Mouse (Mus musculus): ENCODE measurements at regions not wholly inside any gene's neighbourhood (a gene's known extent, or its start where the extent isn't known, plus 50 kb on each side); places are given as distances from the start of the nearest gene placed in this dataset.

DNA sequence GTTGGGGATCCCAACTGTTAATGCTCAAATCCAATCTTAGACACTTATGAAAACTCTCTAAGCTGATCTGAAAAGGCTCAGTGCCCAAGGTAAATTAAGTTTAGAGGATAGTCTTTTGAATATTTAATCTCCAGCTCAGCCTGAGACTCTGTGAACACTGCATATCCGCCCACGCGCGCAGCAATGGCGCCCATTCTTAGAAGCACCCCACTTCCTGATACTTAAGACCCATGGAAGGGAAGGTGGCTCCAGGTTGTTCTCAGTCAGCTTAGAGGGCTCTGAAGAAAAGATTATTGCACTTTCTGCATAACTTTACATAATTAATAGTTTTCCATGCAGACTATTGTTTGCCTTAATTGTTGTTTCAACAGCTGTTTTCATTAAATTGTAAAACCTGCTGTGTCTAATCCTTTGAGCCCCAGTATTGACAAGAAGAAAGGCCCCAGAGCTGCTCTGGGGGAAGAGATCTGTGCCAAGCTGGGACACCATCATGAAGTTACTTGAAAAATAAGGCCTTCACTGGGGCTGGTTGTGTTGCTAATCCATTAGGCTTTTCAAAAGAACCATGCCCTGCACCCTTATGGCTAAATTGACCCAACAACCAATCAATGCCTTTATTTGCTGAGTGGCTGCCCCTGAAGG lies 183.7 kb upstream of the Tle1 start:
- ATAC-seq (ENCODE audit: insufficient number of reproducible peaks, insufficient read depth, low FRiP score, low TSS enrichment, low read depth) = no peak
- 93% methylated on average over 5 of the region's 5 CpGs for WGBS
- H3K4me1 ChIP-seq (replicated peaks) = peaks cover 29% of the 10 kb centered on the region
- H3K4me3 ChIP-seq (replicated peaks) = no peak overlapping the region
- no peak overlapping the region for H3K27ac ChIP-seq
- no peaks in the 10 kb centered on the region for H3K27me3 ChIP-seq
- no peaks in the 10 kb centered on the region for H3K9me3 ChIP-seq
- H3K36me3 ChIP-seq = no peaks in the 10 kb centered on the region
- H3K4me2 ChIP-seq = no peak overlapping the region
- no peak overlapping the region for H3K9ac ChIP-seq (replicated peaks)

DNA sequence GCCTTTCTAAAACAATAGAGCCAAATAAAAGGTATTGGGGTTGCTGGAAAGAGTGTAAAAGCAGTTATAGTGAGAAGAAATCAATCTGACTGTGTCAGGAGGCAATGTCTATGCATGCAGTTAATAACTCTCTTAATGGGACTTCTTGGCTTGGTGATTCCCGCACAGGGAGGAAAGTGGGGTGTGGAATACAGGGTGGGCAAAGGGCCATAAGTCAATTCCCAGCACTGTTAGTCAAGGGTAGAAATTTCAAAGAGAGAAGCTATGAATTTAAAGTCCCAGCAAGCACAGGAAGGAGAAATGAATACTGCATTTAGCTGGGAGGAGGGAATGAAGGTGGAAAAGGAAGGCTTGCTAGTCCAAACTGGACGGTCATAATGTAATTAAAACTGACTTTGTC lies 183.0 kb upstream of the Tle1 start:
- Histone ChIP-seq H3K27me3 (no peaks in the 10 kb centered on the region), H3K9ac (replicated peaks) (no peak overlapping the region), H3K27ac (no peak overlapping the region), H3K9me3 (no peaks in the 10 kb centered on the region), H3K4me2 (no peak overlapping the region), H3K36me3 (no peaks in the 10 kb centered on the region), H3K4me3 (replicated peaks) (no peak overlapping the region), H3K4me1 (replicated peaks) (peaks cover 34% of the 10 kb centered on the region)
- WGBS = 54% methylated on average over 2 of the region's 2 CpGs
- no peak for ATAC-seq (ENCODE audit: insufficient number of reproducible peaks, insufficient read depth, low FRiP score, low TSS enrichment, low read depth)

DNA sequence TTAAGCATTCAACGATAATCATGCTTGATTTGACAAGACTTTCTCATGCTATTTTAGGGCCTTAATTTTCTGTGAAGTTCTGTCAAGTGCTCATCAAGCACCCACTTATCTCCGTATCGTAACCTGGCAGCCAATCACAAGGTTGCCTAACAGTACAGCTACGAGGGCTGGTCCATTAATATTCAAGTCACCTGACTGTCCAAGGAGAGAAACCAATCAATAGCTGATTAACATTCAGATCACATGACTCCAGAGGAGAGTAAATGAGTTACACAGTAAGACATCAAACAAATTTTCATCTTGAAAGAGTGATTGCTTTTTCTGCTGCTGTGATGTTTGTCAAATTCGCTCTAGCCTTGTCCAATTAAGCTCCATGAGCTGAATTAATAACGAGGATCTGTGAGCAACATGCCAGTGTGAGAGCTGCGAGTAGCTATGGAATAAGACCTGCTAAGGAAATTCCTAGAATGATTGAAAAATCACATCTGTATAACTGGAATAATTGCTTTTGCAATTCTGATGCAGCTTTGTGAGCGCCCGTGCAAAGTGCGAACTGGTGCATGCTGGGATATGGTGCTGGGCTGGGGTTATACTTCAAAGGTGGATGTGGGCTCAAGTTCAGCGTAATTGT lies 181.9 kb upstream of the Tle1 start:
- Histone ChIP-seq H3K27ac (no peak overlapping the region), H3K36me3 (no peaks in the 10 kb centered on the region), H3K9me3 (no peaks in the 10 kb centered on the region), H3K4me3 (replicated peaks) (no peak overlapping the region), H3K9ac (replicated peaks) (no peak overlapping the region), H3K27me3 (no peaks in the 10 kb centered on the region), H3K4me1 (replicated peaks) (peaks cover 34% of the 10 kb centered on the region), H3K4me2 (no peak overlapping the region)
- no peak for ATAC-seq (ENCODE audit: insufficient number of reproducible peaks, insufficient read depth, low FRiP score, low TSS enrichment, low read depth)
- WGBS = 82% methylated on average over 11 of the region's 11 CpGs

DNA sequence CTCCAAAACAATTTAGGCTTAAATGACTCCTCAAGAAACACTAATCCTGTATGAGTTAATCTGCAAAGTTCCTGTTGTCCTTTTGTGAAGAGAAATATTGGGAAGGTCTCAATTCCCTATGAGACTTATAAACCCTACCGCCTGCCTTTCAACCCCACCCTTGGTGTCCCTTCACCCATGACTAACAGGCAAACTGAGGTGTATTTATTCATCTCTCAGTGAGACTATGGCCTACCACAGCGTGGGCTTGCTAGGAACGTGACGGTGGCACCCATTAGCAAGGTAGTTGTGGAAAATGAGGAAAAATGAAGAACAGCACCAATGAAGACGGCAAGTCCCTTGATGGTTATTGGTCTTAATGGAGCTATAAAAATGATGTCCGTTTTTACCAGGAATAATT lies 181.0 kb upstream of the Tle1 start:
- Histone ChIP-seq H3K9ac (replicated peaks) (no peak overlapping the region), H3K4me1 (replicated peaks) (peaks cover 34% of the 10 kb centered on the region), H3K4me2 (no peak overlapping the region), H3K36me3 (no peaks in the 10 kb centered on the region), H3K27ac (no peak overlapping the region), H3K9me3 (no peaks in the 10 kb centered on the region), H3K27me3 (no peaks in the 10 kb centered on the region), H3K4me3 (replicated peaks) (no peak overlapping the region)
- WGBS = 80% methylated on average over 6 of the region's 6 CpGs
- ATAC-seq (ENCODE audit: insufficient number of reproducible peaks, insufficient read depth, low FRiP score, low TSS enrichment, low read depth) = no peak

DNA sequence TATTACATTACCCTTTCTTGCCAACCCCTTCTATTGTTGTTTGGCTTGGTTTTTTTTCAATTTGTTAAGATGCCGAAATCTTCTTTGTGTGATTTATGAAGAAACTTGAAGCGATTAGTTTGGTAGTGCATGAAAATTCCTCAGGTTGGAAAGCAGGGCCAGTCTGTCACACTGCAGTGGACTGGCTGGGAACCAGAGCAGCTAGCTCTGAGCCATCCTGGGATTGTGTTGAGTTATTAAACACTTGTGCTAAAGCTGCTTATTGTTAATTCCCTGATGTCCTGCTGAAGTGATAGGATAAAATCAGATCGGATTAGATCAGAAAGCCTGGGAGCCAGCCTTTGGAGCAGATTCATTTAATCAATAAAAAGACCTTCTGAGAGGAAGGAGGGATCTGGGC lies 180.4 kb upstream of the Tle1 start:
- Histone ChIP-seq H3K9ac (replicated peaks) (no peak overlapping the region), H3K4me2 (no peak overlapping the region), H3K9me3 (no peaks in the 10 kb centered on the region), H3K27me3 (no peaks in the 10 kb centered on the region), H3K4me3 (replicated peaks) (no peak overlapping the region), H3K27ac (no peak overlapping the region), H3K4me1 (replicated peaks) (peaks cover 34% of the 10 kb centered on the region), H3K36me3 (no peaks in the 10 kb centered on the region)
- ATAC-seq (ENCODE audit: insufficient number of reproducible peaks, insufficient read depth, low FRiP score, low TSS enrichment, low read depth) = no peak
- 69% methylated on average over 3 of the region's 3 CpGs for WGBS

DNA sequence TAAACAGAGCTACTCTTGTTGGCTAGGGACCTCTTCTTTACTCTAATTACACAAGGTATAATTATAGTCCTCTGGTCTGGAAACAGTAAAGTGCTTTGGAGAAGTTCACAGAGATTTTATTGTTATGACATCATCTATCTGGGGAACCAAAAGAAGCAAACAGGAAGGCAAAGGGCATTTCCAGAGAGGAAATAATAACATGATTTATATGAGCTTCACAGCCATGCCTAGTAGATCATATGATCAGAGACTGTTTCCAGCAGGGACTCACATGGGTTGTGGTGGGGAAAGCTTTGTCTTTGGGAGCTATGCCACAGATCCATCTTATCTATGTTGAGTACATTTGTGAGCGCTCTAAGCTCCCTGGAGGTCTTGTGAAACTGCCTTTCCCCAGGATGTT lies 178.8 kb upstream of the Tle1 start:
- ATAC-seq (ENCODE audit: insufficient number of reproducible peaks, insufficient read depth, low FRiP score, low TSS enrichment, low read depth) = peak; percentile 29; the same call in 1 of the 2 replicates
- 0 out of 2 replicates have a peak overlapping the region, but pooled peaks have one; percentile 37 for H3K27ac ChIP-seq
- H3K9me3 ChIP-seq = no peaks in the 10 kb centered on the region
- peaks cover 29% of the 10 kb centered on the region for H3K4me1 ChIP-seq (replicated peaks)
- H3K27me3 ChIP-seq = no peaks in the 10 kb centered on the region
- no peak overlapping the region for H3K4me3 ChIP-seq (replicated peaks)
- H3K9ac ChIP-seq (replicated peaks) = no peak overlapping the region
- no peaks in the 10 kb centered on the region for H3K36me3 ChIP-seq
- WGBS = 88% methylated on average over 1 of the region's 1 CpGs
- H3K4me2 ChIP-seq = no peak overlapping the region

DNA sequence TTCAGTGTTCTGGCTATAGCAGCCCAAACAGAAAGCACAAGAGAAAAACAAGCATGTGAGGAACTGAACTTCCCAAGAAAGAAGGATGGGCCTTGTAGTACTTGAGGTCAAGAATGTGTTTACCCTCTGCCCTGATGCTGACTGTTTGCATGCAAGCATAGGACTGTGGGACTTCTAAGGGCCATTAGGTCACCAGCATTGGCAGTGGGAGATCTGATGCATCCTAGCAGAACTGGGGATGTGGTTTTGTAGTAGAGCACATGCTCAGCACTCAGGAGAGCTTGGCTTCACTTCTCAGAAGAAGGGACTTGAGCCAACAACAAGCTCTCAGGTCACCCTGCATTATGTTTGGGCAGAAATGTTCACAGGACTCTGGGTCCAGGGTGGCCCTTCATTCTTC lies 178.3 kb upstream of the Tle1 start:
- no peak for ATAC-seq (ENCODE audit: insufficient number of reproducible peaks, insufficient read depth, low FRiP score, low TSS enrichment, low read depth)
- peaks cover 25% of the 10 kb centered on the region for H3K4me1 ChIP-seq (replicated peaks)

DNA sequence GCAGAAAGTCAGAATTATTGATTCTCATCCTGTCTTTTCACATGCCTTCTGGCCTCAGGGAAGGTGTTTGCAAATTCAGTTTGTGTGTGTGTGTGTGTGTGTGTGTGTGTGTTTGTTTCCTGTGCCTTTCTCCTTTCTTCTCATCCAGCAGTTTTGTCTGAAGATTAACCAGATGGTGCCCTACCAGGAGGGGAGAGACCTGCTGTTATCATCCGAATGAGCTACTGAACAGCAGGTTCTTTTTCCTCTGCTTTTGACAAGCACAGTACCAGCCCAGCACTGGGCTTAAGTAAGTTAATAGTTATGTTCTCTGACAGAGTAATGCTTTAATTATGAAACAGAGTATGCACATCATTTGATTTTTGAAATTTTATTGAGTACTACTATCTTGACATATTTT lies 176.8 kb upstream of the Tle1 start:
- ATAC-seq (ENCODE audit: insufficient number of reproducible peaks, insufficient read depth, low FRiP score, low TSS enrichment, low read depth) = no peak
- Histone ChIP-seq H3K27ac (no peak overlapping the region), H3K4me3 (replicated peaks) (no peak overlapping the region), H3K4me2 (no peak overlapping the region), H3K9ac (replicated peaks) (no peak overlapping the region), H3K36me3 (no peaks in the 10 kb centered on the region), H3K4me1 (replicated peaks) (peaks cover 23% of the 10 kb centered on the region), H3K27me3 (no peaks in the 10 kb centered on the region), H3K9me3 (no peaks in the 10 kb centered on the region)
- WGBS = 82% methylated on average over 1 of the region's 1 CpGs

More for the DNA sequence above, 178.3 kb upstream of the Tle1 start:
- Histone ChIP-seq H3K9me3 (no peaks in the 10 kb centered on the region), H3K36me3 (no peaks in the 10 kb centered on the region), H3K27ac (peak overlapping the region; percentile 37; the same call in 1 of the 2 replicates), H3K4me2 (no peak overlapping the region), H3K9ac (replicated peaks) (no peak overlapping the region), H3K27me3 (no peaks in the 10 kb centered on the region), H3K4me3 (replicated peaks) (no peak overlapping the region)

DNA sequence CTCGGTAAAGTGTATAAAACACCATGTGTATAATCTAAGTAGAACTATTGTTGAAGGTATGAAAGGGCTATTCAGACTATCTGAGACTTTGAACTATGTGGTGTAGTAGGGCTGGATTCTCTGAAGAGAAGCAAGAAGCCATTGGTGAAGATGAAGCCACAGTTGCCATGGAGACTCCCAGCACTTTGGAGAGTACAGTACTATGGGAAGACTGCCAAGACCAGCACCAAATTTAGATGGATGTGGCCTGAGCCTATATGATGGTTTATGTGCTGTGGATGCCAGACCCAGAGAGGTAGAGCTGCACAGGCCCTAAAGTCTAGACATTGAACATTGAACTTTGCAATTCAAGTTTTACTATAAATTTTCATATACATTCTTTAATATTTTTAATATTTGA lies 151.3 kb upstream of the Tle1 start:
- Histone ChIP-seq H3K4me2 (no peak overlapping the region), H3K9me3 (no peaks in the 10 kb centered on the region), H3K4me1 (replicated peaks) (no peaks in the 10 kb centered on the region), H3K4me3 (replicated peaks) (no peak overlapping the region), H3K9ac (replicated peaks) (no peak overlapping the region), H3K27me3 (no peaks in the 10 kb centered on the region), H3K27ac (no peak overlapping the region), H3K36me3 (no peaks in the 10 kb centered on the region)
- WGBS = 62% methylated on average over 1 of the region's 1 CpGs
- ATAC-seq (ENCODE audit: insufficient number of reproducible peaks, insufficient read depth, low FRiP score, low TSS enrichment, low read depth) = no peak

DNA sequence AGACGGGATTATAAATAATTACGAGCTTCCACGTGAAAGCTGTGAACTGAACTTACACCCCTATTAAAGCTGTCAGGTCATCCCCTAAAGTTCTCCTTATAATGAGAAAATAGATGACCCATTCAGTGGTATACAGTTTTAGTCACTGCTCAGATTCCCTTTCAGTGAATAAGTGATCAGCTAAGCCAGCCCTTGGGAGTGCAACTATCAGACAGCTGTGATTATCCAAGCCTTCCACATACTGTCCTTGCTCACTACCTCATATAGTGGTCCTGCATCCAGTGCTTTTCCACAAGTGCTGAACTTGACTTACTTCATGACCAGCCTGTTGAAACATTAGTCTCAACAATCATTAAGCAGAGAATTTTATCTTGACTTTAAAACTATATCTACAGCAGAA lies 131.2 kb upstream of the Tle1 start:
- no peak overlapping the region for H3K4me2 ChIP-seq
- H3K27me3 ChIP-seq = no peaks in the 10 kb centered on the region
- no peaks in the 10 kb centered on the region for H3K9me3 ChIP-seq
- no peak overlapping the region for H3K9ac ChIP-seq (replicated peaks)
- H3K36me3 ChIP-seq = no peaks in the 10 kb centered on the region
- no peak overlapping the region for H3K27ac ChIP-seq
- 50% methylated on average over 3 of the region's 3 CpGs for WGBS
- H3K4me1 ChIP-seq (replicated peaks) = no peaks in the 10 kb centered on the region
- ATAC-seq (ENCODE audit: insufficient number of reproducible peaks, insufficient read depth, low FRiP score, low TSS enrichment, low read depth) = no peak
- H3K4me3 ChIP-seq (replicated peaks) = no peak overlapping the region

DNA sequence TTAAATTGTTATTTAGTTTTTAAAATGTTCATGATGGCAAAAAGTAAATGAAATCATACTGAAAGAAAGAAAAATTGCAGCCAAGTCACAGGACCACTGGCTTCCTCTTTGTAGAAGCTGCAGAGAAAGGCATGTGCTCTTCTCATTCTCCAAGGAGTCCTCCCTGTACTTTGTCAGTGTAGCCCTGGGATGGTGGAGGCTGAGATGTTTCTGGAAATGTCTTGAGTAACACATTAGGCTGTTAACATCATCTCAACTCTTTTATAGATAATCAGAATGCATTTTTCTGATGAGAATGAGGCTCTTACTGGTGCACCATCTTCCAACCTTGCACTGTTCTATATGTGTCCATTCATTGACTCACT lies 128.3 kb upstream of the Tle1 start:
- ATAC-seq (ENCODE audit: insufficient number of reproducible peaks, insufficient read depth, low FRiP score, low TSS enrichment, low read depth) = no peak
- no peaks in the 10 kb centered on the region for H3K4me1 ChIP-seq (replicated peaks)
- H3K9ac ChIP-seq (replicated peaks) = no peak overlapping the region
- no peak overlapping the region for H3K4me2 ChIP-seq
- no peaks in the 10 kb centered on the region for H3K36me3 ChIP-seq
- no peaks in the 10 kb centered on the region for H3K27me3 ChIP-seq
- H3K27ac ChIP-seq = no peak overlapping the region
- H3K9me3 ChIP-seq = no peaks in the 10 kb centered on the region
- H3K4me3 ChIP-seq (replicated peaks) = no peak overlapping the region

Measured in limb, embryonic 12.5 days (tissue).